Mouse (Mus musculus) forebrain, postnatal 0 days (tissue): Measurements from ENCODE around the gene Olfr108. TPM values are rescaled to one million over a fixed set of nuclear protein-coding genes. Genes with fewer than 3 reads are reported as not detected.

ENCODE experiments used
- ATAC-seq: fragments of 200-750 bp; cut with Nextera tagmentation; 2 replicates; pipeline ENCODE4 v1.8.0; 2017; ENCODE audit warnings: mild to moderate bottlenecking, moderate library complexity
- DNase-seq: peaks from one replicate; pipeline ENCODE4 v3.0.0-alpha.2; 2015
- H3K27ac ChIP-seq: fragments of 300-500 bp; sonication (generic); 2 replicates; pipeline ENCODE4 v1.5.1; 2014; ENCODE audit warnings: low read depth, mild to moderate bottlenecking, antibody characterized with exemption, low read length, moderate library complexity, mixed read lengths
- H3K27me3 ChIP-seq: fragments of 300-500 bp; sonication (generic); 2 replicates; pipeline ENCODE4 v1.6.1; 2014; ENCODE audit warnings: mild to moderate bottlenecking, low read length, mixed read lengths; ENCODE audit not compliant: insufficient read depth
- H3K36me3 ChIP-seq: fragments of 300-500 bp; sonication (generic); 2 replicates; pipeline ENCODE4 v1.6.1; 2014; ENCODE audit warnings: mild to moderate bottlenecking, moderate library complexity; ENCODE audit not compliant: insufficient read depth
- H3K4me1 ChIP-seq: fragments of 300-500 bp; sonication (generic); 2 replicates; pipeline ENCODE4 v1.6.1; 2014; ENCODE audit warnings: antibody characterized with exemption; ENCODE audit not compliant: insufficient read depth
- H3K4me2 ChIP-seq: fragments of 300-500 bp; sonication (generic); 2 replicates; pipeline ENCODE4 v1.6.1; 2014; ENCODE audit warnings: low read depth, mild to moderate bottlenecking, moderate library complexity
- H3K4me3 ChIP-seq: fragments of 300-500 bp; sonication (generic); 2 replicates; pipeline ENCODE4 v1.5.1; 2014; ENCODE audit warnings: low read depth, low read length, mixed read lengths
- H3K9ac ChIP-seq: fragments of 300-500 bp; sonication (generic); 2 replicates; pipeline ENCODE4 v1.6.1; 2014; ENCODE audit warnings: mild to moderate bottlenecking
- H3K9me3 ChIP-seq: fragments of 300-500 bp; sonication (generic); 2 replicates; pipeline ENCODE4 v1.6.1; 2016; ENCODE audit warnings: low read length
- CTCF ChIP-seq: sonication (generic); IDR thresholded peaks from 2 replicates; pipeline ENCODE4 v1.5.1; 2016; ENCODE audit warnings: antibody characterized with exemption, control low read depth, low read depth
- WGBS: fragments of 180-500 bp; shearing (Covaris S2); extraction: QIAGEN DNeasy Blood & Tissue Kit; methylation state at CpG from one replicate; pipeline ENCODE4 v1.1.7; 2014; 5-methylcytosine and 5-hydroxymethylcytosine counted together
- polyA plus RNA-seq: library from polyadenylated mRNA; unstranded; fragments of >200 nt; fragmentation: Nextera tagmentation; extraction: Ambion mirVana; gene quantifications from 2 replicates; pipeline ENCODE4 v1.2.1, GENCODE M21; 2015
- total RNA-seq: library from RNA; depleted of rRNA; stranded (reverse); fragments of >200 nt; gene quantifications from 2 replicates; pipeline ENCODE4 v1.2.3, GENCODE M21; 2014; rRNA removed

Olfr108 gene
- total RNA-seq (not detected in 2 replicates), polyA plus RNA-seq (not detected in 2 replicates)

DNA sequence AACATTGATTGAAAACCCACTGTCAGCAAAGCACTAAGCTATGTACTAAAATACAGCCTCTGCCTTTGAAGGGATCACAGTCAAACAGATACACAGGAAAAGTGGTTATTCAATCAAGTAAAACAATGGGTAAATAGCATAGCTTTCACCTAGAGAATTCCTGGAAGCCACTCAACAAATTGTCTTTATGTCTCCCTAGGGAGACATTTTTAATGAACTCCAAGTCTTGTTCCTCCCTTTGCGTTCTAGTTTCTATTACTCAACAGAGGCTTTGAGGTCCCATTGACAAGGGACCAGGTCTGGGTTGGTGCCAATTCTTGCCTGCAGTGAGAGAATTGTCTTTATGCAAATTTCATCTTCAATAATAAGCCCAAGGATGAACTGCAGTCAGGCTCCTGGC lies at the start of gene Olfr108:
TSS of gene Olfr108 (plus strand) at position 301 of the 400 bp plus-strand sequence.
- no peak for TF ChIP-seq CTCF

GRCm38 (mm10) chr17:37398926-37399325 lies 46.4 kb upstream of the Olfr108 start, which contains the start of gene Olfr107:
Olfr107 (plus strand) TSS chr17:37399226.
- H3K9me3 ChIP-seq = no peaks in the 10 kb centered on the region
- no peaks in the 10 kb centered on the region for H3K4me1 ChIP-seq
- no peak within 1 kb of the TSS for H3K27ac ChIP-seq
- ATAC-seq (no peak), DNase-seq (no peak)
- no peak for TF ChIP-seq CTCF
- H3K4me2 ChIP-seq = no peak within 1 kb of the TSS
- no peak within 1 kb of the TSS for H3K4me3 ChIP-seq
- no peaks in the 10 kb centered on the region for H3K27me3 ChIP-seq
- WGBS = 83% methylated on average over 3 of the region's 3 CpGs
- H3K9ac ChIP-seq = no peak within 1 kb of the TSS
- no peaks in the 10 kb centered on the region for H3K36me3 ChIP-seq

More for the DNA sequence above, at the start of gene Olfr108:
- H3K9ac ChIP-seq = no peak within 1 kb of the TSS
- no peaks in the 10 kb centered on the region for H3K9me3 ChIP-seq
- no peaks in the 10 kb centered on the region for H3K36me3 ChIP-seq
- WGBS = 69% methylated on average over 1 of the region's 1 CpGs
- DNase-seq (no peak), ATAC-seq (no peak)
- H3K4me2 ChIP-seq = no peak within 1 kb of the TSS
- no peaks in the 10 kb centered on the region for H3K4me1 ChIP-seq
- H3K27me3 ChIP-seq = no peaks in the 10 kb centered on the region
- no peak within 1 kb of the TSS for H3K4me3 ChIP-seq
- no peak within 1 kb of the TSS for H3K27ac ChIP-seq

- DNase-seq (no peak), ATAC-seq (no peak)
- Histone ChIP-seq H3K9me3 (no peaks in the 10 kb centered on the region), H3K27ac (no peak overlapping the region), H3K4me2 (no peak overlapping the region), H3K4me3 (no peak overlapping the region), H3K4me1 (no peaks in the 10 kb centered on the region), H3K9ac (no peak overlapping the region), H3K27me3 (no peaks in the 10 kb centered on the region), H3K36me3 (no peaks in the 10 kb centered on the region)
- TF ChIP-seq CTCF = no peak
Measured at GRCm38 (mm10) chr17:37413380-37413779, 31.9 kb upstream of the Olfr108 start.

DNA sequence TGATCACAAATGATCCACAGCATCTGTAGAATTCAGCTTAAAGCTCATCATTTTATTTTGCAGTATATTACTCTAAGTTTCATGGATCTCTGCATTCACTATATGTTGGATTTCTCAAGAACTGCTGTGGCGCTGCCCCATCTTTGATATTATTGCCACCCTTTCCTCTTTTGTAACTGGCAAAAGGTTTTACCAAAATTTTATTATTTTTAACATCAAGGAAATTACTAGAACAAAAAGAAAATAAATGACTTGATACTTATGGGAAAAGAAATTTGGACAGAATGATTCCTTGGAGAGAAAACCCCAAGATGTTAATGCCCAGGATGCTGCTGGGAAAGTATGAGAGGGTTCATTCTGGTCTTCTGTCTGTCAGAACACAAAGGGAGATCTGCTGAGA lies 13.3 kb downstream of the Olfr108 start, which contains the start of gene Olfr109:
TSS of gene Olfr109 (plus strand) at position 301 of the 400 bp plus-strand sequence.
- 100% methylated on average over 1 of the region's 1 CpGs for WGBS
- no peak for ATAC-seq
- no peak within 1 kb of the TSS for H3K9ac ChIP-seq
- H3K27me3 ChIP-seq = no peaks in the 10 kb centered on the region
- no peak within 1 kb of the TSS for H3K4me3 ChIP-seq
- no peaks in the 10 kb centered on the region for H3K9me3 ChIP-seq
- DNase-seq = no peak
- TF ChIP-seq CTCF = no peak
- H3K27ac ChIP-seq = no peak within 1 kb of the TSS
- H3K4me2 ChIP-seq = no peak within 1 kb of the TSS
- H3K4me1 ChIP-seq = no peaks in the 10 kb centered on the region
- no peaks in the 10 kb centered on the region for H3K36me3 ChIP-seq

GRCm38 (mm10) chr17:37483452-37483851 lies 38.2 kb downstream of the Olfr108 start, which contains the start of gene H2-M2:
H2-M2 (minus strand) TSS chr17:37483552.
- H3K9ac ChIP-seq = no peak within 1 kb of the TSS
- no peak within 1 kb of the TSS for H3K27ac ChIP-seq
- 81% methylated on average over 2 of the region's 2 CpGs for WGBS
- ATAC-seq (no peak), DNase-seq (no peak)
- no peak for TF ChIP-seq CTCF
- no peaks in the 10 kb centered on the region for H3K36me3 ChIP-seq
- no peaks in the 10 kb centered on the region for H3K4me1 ChIP-seq
- H3K9me3 ChIP-seq = no peaks in the 10 kb centered on the region
- no peaks in the 10 kb centered on the region for H3K27me3 ChIP-seq
- no peak within 1 kb of the TSS for H3K4me3 ChIP-seq
- H3K4me2 ChIP-seq = no peak within 1 kb of the TSS

GRCm38 (mm10) chr17:37491930-37492518 lies 46.7 kb downstream of the Olfr108 start, which contains the start of gene Olfr110:
Olfr110 (plus strand) TSS chr17:37492468.
- WGBS = 73% methylated on average over 1 of the region's 1 CpGs
- Histone ChIP-seq H3K36me3 (no peaks in the 10 kb centered on the region), H3K27ac (no peak within 1 kb of the TSS), H3K9ac (no peak within 1 kb of the TSS), H3K4me3 (no peak within 1 kb of the TSS), H3K4me2 (no peak within 1 kb of the TSS), H3K4me1 (no peaks in the 10 kb centered on the region), H3K27me3 (no peaks in the 10 kb centered on the region), H3K9me3 (no peaks in the 10 kb centered on the region)
- DNase-seq (no peak), ATAC-seq (no peak)
- no peak for TF ChIP-seq CTCF

Other genes with a start within 250 kb of the Olfr108 start
- gene Olfr94, start 244.5 kb upstream of the Olfr108 start, total RNA-seq = not detected in 2 replicates
- not detected in 2 replicates for gene Olfr94, start 244.5 kb upstream of the Olfr108 start, polyA plus RNA-seq
- gene Olfr95, start 232.4 kb upstream of the Olfr108 start, total RNA-seq = 0.05 TPM in 1 of 2 replicates, not detected in the other
- gene Olfr95, start 232.4 kb upstream of the Olfr108 start, polyA plus RNA-seq = not detected in 2 replicates
- not detected in 2 replicates for gene Olfr96, start 225.3 kb upstream of the Olfr108 start, total RNA-seq
- not detected in 2 replicates for gene Olfr96, start 225.3 kb upstream of the Olfr108 start, polyA plus RNA-seq
- not detected in 2 replicates for gene Olfr97, start 208.2 kb upstream of the Olfr108 start, total RNA-seq
- not detected in 2 replicates for gene Olfr97, start 208.2 kb upstream of the Olfr108 start, polyA plus RNA-seq
- gene Olfr98, start 181.7 kb upstream of the Olfr108 start, total RNA-seq = not detected in 2 replicates
- gene Olfr98, start 181.7 kb upstream of the Olfr108 start, polyA plus RNA-seq = not detected in 2 replicates
- 1.0 and 1.9 TPM in 2 replicates for gene H2-M3, start 175.3 kb upstream of the Olfr108 start, total RNA-seq
- 1.5 and 1.7 TPM in 2 replicates for gene H2-M3, start 175.3 kb upstream of the Olfr108 start, polyA plus RNA-seq
- gene Olfr99, start 162.0 kb upstream of the Olfr108 start, total RNA-seq = not detected in 2 replicates
- not detected in 2 replicates for gene Olfr99, start 162.0 kb upstream of the Olfr108 start, polyA plus RNA-seq
- not detected in 2 replicates for gene Olfr101, start 141.2 kb upstream of the Olfr108 start, total RNA-seq
- gene Olfr101, start 141.2 kb upstream of the Olfr108 start, polyA plus RNA-seq = not detected in 2 replicates
- not detected in 2 replicates for gene Olfr102, start 128.4 kb upstream of the Olfr108 start, total RNA-seq
- not detected in 2 replicates for gene Olfr102, start 128.4 kb upstream of the Olfr108 start, polyA plus RNA-seq
- not detected in 2 replicates for gene Olfr103, start 105.8 kb upstream of the Olfr108 start, total RNA-seq
- gene Olfr103, start 105.8 kb upstream of the Olfr108 start, polyA plus RNA-seq = not detected in 2 replicates
- not detected in 2 replicates for gene Olfr104-ps, start 85.9 kb upstream of the Olfr108 start, total RNA-seq
- gene Olfr104-ps, start 85.9 kb upstream of the Olfr108 start, polyA plus RNA-seq = not detected in 2 replicates
- gene Olfr105-ps, start 66.4 kb upstream of the Olfr108 start, total RNA-seq = not detected in 2 replicates
- not detected in 2 replicates for gene Olfr105-ps, start 66.4 kb upstream of the Olfr108 start, polyA plus RNA-seq
- gene Olfr106-ps, start 55.1 kb upstream of the Olfr108 start, total RNA-seq = not detected in 2 replicates
- not detected in 2 replicates for gene Olfr106-ps, start 55.1 kb upstream of the Olfr108 start, polyA plus RNA-seq
- not detected in 2 replicates for gene Olfr107, start 46.3 kb upstream of the Olfr108 start, total RNA-seq
- not detected in 2 replicates for gene Olfr107, start 46.3 kb upstream of the Olfr108 start, polyA plus RNA-seq
- not detected in 2 replicates for gene Olfr109, start 13.4 kb downstream of the Olfr108 start, total RNA-seq
- not detected in 2 replicates for gene Olfr109, start 13.4 kb downstream of the Olfr108 start, polyA plus RNA-seq
- gene H2-M2, start 38.1 kb downstream of the Olfr108 start, total RNA-seq = not detected in 2 replicates
- gene H2-M2, start 38.1 kb downstream of the Olfr108 start, polyA plus RNA-seq = not detected in 2 replicates
- not detected in 2 replicates for gene Olfr110, start 47.0 kb downstream of the Olfr108 start, total RNA-seq
- not detected in 2 replicates for gene Olfr110, start 47.0 kb downstream of the Olfr108 start, polyA plus RNA-seq
- gene Olfr111, start 62.5 kb downstream of the Olfr108 start, total RNA-seq = 0.15 and 0.95 TPM in 2 replicates
- not detected in 2 replicates for gene Olfr111, start 62.5 kb downstream of the Olfr108 start, polyA plus RNA-seq
- gene Olfr112, start 124.0 kb downstream of the Olfr108 start, total RNA-seq = not detected in 2 replicates
- gene Olfr112, start 124.0 kb downstream of the Olfr108 start, polyA plus RNA-seq = not detected in 2 replicates
- not detected in 2 replicates for gene Olfr113, start 132.2 kb downstream of the Olfr108 start, total RNA-seq
- gene Olfr113, start 132.2 kb downstream of the Olfr108 start, polyA plus RNA-seq = not detected in 2 replicates
- not detected in 2 replicates for gene Olfr114, start 147.3 kb downstream of the Olfr108 start, total RNA-seq
- not detected in 2 replicates for gene Olfr114, start 147.3 kb downstream of the Olfr108 start, polyA plus RNA-seq
- not detected in 2 replicates for gene Olfr115, start 181.6 kb downstream of the Olfr108 start, total RNA-seq
- gene Olfr115, start 181.6 kb downstream of the Olfr108 start, polyA plus RNA-seq = not detected in 2 replicates
- gene Olfr116, start 181.7 kb downstream of the Olfr108 start, total RNA-seq = not detected in 2 replicates
- gene Olfr116, start 181.7 kb downstream of the Olfr108 start, polyA plus RNA-seq = not detected in 2 replicates
- gene Olfr117, start 218.3 kb downstream of the Olfr108 start, total RNA-seq = not detected in 2 replicates
- not detected in 2 replicates for gene Olfr117, start 218.3 kb downstream of the Olfr108 start, polyA plus RNA-seq
- gene Olfr118, start 221.5 kb downstream of the Olfr108 start, total RNA-seq = not detected in 2 replicates
- gene Olfr118, start 221.5 kb downstream of the Olfr108 start, polyA plus RNA-seq = not detected in 2 replicates